Mouse (Mus musculus) gastrocnemius, adult 18-20 months (tissue): ENCODE measurements around the gene Glce. TPM values are rescaled to one million over a fixed set of nuclear protein-coding genes. Genes with fewer than 3 reads are reported as not detected.

ENCODE experiments used
- DNase-seq: peaks from one replicate; pipeline ENCODE4 v3.0.0; 2021; ENCODE audit warnings: low spot score
- long read RNA-seq, 2 experiments: library from polyadenylated mRNA; stranded (forward); transcript quantifications; one replicate each; pipeline ENCODE4 v2.0.0; 2021
- total RNA-seq, 2 experiments: library from RNA; stranded (reverse); gene quantifications; 2 replicates each; pipeline ENCODE4 v1.2.3; 2021

The Glce gene
- total RNA-seq: 1 to 10 TPM; 5.8 TPM
- long read RNA-seq, experiment 1, full-length matches to known transcripts: 3 of 4 reads
- long read RNA-seq, experiment 1, partial matches to known transcripts: 0 of 4 reads
- long read RNA-seq, experiment 1, other reads (novel, unspliced or antisense): 1 of 4 reads
- long read RNA-seq, experiment 2, full-length matches to known transcripts: 3 of 5 reads
- long read RNA-seq, experiment 2, partial matches to known transcripts: 2 of 5 reads
- long read RNA-seq, experiment 2, other reads (novel, unspliced or antisense): 0 of 5 reads

GRCm38 (mm10) chr9:62122508-62123215 is at the start of gene Glce:
Gene Glce, minus strand, starts transcription at chr9:62122655.
- DNase-seq: peak; percentile 98

DNA sequence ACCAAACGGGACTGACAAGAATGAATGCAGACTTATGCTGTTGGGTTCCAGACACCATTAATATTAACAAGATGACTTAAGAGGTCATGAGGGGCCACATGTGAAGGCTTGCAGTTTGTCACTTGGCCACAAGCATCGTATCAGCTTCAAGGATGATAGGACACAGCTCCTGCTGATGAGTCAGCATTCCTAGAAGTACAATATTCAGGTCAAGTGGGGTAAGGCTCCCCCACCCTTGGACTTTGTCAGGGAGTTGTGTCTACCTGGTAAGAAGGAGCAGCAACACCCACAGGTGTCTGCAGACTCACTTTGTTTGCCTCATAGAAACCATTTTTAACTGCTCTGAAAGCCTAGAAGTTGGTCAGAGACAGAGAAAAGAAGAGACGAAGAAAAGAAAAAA is 49.8 kb upstream of the Glce start:
- no peak for DNase-seq

DNA sequence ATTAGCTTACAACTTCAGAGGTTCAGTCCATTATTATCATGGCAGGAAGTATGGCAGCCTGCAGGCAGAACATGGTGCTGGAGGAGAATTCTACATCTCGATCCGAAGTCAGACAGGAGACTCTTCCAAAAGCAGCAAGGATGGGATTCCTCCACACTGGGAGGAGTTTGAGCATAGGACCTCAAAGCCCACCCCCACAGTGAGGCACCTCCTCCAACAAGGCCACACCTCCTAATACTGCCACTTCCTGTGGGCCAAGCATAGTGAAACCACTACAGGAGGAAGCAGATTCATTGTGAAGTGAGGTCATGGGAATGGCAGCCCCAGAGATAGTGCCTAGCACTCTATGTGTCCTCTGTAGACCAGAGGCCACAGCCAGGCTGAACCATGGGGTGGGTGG is 48.5 kb upstream of the Glce start:
- DNase-seq: no peak

GRCm38 (mm10) chr9:62166621-62167020 is 44.2 kb upstream of the Glce start:
- DNase-seq: no peak

DNA sequence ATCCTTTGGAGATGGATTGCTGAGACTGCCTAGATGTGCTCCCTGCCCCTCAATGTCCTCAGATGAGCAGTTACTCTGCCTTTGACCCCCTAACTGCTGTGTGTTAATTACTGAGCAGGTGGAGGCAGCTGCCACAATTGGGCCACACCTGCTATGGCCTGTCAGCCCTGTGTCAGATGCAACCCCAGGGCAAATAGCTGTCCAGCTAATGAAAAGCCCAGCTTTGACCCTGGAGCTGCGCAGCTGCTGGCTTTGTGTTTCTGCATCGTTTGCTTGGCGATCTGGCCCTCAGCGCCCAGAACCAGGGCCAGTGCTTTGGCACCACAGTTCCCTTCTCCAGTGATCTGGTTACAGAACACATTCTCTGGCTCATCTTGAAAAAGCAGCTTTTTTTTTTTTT is 43.7 kb upstream of the Glce start:
- DNase-seq: no peak

DNA sequence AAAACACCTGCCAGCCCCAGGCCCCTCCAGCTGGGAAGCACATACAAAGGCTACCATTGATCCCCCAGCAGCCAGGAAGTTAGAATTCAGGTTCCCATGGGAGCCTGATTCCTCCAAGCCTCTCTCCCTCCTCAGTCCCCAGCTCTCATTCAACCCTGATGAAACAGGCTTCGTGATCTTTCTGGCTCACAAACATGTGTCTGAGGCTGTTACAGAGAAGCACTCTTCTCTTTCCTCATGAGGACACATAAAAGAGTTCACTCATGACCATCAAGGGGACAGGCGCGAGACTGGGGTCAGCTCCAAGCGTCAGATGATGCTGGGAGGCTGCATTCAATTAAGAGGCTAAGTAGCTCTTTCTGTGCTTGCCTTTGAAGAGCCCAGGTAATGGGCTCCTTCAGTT is 40.4 kb upstream of the Glce start:
- DNase-seq: no peak

GRCm38 (mm10) chr9:62160788-62161187 is 38.3 kb upstream of the Glce start:
- DNase-seq: no peak

- DNase-seq: no peak
Observed at GRCm38 (mm10) chr9:62158746-62159145, 36.3 kb upstream of the Glce start.

GRCm38 (mm10) chr9:62155821-62156220 is 33.4 kb upstream of the Glce start:
- DNase-seq: no peak

- no peak for DNase-seq
Observed at GRCm38 (mm10) chr9:62155400-62155799, 32.9 kb upstream of the Glce start.

DNA sequence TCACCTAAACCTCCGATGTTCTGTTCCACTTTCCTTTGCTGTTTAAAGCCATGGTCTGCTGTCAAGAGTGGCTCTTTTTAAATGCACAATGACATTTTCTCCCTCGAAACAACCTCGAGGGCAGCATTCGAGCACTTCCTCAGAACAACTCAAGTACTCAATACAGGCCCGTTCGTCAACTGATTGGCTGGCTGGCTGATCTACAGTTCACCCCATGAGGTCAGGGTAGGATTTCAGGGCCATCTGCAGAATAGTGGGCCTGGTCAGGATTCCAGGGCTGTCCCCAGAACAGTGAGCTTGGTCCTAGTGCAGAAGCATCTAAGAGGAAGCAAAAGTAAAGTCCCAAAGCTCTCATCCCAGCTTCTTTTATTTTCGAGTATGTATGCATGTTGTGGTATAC is 32.5 kb upstream of the Glce start:
- no peak for DNase-seq

DNA sequence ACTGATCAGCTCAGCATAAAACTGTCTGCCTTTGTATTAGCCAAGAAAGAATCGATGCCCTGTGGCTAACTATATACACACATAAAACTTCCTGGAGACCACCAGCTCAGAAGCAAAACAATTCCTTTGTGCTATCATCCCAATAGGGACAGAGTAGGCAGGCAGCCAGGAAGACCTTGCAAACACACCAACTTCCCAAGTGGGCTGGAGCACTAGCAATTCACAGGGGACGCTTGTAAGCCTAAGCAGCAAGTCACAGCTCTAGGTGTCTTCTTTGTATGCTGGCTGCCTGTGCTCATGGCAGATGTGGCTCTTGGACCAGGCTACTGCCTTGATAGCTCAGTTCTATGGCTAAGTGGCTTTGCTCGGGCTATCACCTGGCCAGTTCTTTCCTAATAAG is 32.1 kb upstream of the Glce start:
- DNase-seq: no peak

GRCm38 (mm10) chr9:62153263-62153662 is 30.8 kb upstream of the Glce start:
- peak; percentile 58 for DNase-seq

DNA sequence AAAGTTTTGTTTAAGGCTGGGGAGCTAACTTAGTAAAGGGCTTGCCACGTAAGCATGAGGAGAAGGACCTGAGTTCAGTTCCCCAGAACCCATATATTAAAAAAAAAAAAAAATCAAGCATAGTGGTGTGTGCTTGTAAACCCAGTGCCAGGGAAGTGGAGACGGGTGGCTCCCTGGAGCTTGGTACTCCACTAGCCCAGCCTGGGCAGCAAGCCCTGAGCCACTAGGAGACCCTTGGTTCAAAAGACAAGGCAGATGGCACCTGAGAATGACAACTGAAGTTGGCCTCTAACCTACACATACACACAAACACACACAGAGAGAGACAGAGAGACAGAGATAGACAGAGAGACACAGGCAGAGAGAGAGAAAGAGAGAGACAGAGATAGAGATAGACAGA is 30.1 kb upstream of the Glce start:
- no peak for DNase-seq

DNA sequence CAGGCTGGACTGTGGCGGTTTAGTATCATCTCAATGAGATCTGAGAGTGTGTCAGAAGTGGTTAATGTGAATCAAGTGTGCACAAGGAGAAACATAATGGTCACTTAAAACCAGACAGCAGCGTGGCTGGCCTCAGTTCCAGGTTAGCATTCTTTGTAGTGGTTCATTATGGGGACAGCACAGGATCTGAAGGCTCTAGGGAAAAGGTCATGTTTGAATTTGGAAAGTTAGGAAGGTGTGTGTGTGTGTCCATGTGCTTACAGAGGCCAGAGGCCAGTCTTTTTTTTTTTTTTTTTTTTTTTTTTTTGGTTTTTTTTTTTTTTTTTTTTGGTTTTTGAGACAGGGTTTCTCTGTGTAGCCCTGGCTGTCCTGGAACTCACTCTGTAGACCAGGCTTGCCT is 22.7 kb upstream of the Glce start:
- DNase-seq: no peak

DNA sequence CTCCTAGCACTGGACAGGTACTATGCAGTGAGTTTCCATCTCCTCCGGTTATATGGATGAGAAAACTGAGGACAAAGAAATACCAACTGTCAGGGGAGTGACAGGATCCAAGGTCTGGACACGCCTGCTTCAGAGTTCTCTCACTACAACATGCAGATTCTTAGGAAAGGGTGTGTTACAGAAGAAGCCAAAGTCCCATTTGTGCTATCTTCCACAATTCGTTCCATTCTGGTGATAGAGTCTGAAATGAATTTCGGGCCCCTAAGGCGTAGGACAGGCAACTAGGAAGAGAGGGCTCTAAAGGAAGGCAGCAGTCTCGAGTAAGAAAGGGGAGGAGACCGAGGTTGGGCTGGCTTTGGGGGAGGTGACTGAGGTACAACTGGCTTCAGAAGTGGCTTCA is 21.0 kb upstream of the Glce start:
- DNase-seq: no peak

DNA sequence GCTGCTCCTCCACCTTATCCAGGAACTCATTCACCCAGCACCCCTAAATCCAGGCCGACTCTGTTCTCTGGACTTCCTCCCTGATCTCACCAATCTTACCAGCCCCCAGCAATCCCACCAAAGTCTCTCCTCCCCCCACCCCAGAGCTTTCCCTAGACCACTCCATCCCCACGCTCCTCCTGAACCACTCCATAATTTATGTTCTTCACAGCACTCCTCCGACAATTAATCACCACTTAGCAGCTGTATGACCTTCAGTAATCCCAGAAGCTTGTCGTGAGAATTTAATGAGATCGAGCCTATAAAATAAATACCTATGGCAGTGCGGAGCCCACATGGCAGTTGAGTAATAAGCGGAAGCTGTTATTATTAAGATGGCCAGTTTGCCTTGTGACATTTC is 16.6 kb upstream of the Glce start:
- DNase-seq: no peak

GRCm38 (mm10) chr9:62137259-62137658 is 14.8 kb upstream of the Glce start:
- peak; percentile 51 for DNase-seq

GRCm38 (mm10) chr9:62132005-62132782 is 9.7 kb upstream of the Glce start:
- DNase-seq: no peak

- peak; percentile 61 for DNase-seq
Observed at GRCm38 (mm10) chr9:62130746-62131145, 8.3 kb upstream of the Glce start.

DNA sequence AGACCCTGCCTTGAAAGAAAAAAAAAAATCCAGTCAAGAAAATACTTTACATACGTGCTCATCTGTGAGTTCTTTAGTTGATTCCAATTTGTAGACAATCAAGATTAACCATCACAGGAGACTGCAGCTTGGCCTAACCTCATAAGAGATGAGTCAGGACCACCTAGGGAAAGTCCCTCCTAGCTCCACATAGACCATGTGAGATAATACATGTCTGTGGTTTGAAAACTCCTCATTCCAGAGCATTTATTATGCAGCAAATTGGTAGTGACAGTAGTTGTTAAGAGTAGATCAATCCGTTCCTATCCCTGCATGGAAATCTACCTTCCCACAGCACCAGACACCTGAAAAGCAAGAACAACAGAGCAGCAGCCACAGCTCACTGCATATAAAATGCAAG is 5.6 kb upstream of the Glce start:
- DNase-seq: no peak

GRCm38 (mm10) chr9:62125986-62126575 is 3.6 kb upstream of the Glce start:
- DNase-seq: no peak
